Mouse (Mus musculus): ENCODE measurements at regions not wholly inside any gene's neighbourhood (a gene's known extent, or its start where the extent isn't known, plus 50 kb on each side); places are given as distances from the start of the nearest gene placed in this dataset.

GRCm38 (mm10) chr6:50926313-50926712 is 272.1 kb upstream of the Npvf start:
- no peak for DNase-seq

- DNase-seq, result no peak
These were observed 275.3 kb upstream of the Npvf start for GRCm38 (mm10) chr6:50929503-50929902.

- no peak for DNase-seq
These were observed 279.3 kb upstream of the Npvf start for GRCm38 (mm10) chr6:50933510-50933909.

- no peak for DNase-seq
These were observed 280.0 kb upstream of the Npvf start for GRCm38 (mm10) chr6:50934245-50934644.

GRCm38 (mm10) chr6:50936306-50936705 is 282.1 kb upstream of the Npvf start:
- no peak for DNase-seq

- peak; percentile 28 for DNase-seq
These were observed 282.9 kb upstream of the Npvf start for GRCm38 (mm10) chr6:50937094-50937493.

GRCm38 (mm10) chr6:50938879-50939278 is 284.6 kb upstream of the Npvf start:
- DNase-seq, result no peak

- no peak for DNase-seq
These were observed 285.2 kb upstream of the Npvf start for GRCm38 (mm10) chr6:50939440-50939839.

- no peak for DNase-seq
These were observed 285.9 kb upstream of the Npvf start for GRCm38 (mm10) chr6:50940118-50940517.

- DNase-seq, result no peak
These were observed 286.6 kb upstream of the Npvf start for GRCm38 (mm10) chr6:50940641-50941398.

GRCm38 (mm10) chr6:50942696-50943095 is 288.5 kb upstream of the Npvf start:
- DNase-seq, result no peak

- no peak for DNase-seq
These were observed 293.8 kb upstream of the Npvf start for GRCm38 (mm10) chr6:50948061-50948460.

GRCm38 (mm10) chr6:50949361-50949760 is 295.1 kb upstream of the Npvf start:
- no peak for DNase-seq

GRCm38 (mm10) chr6:50949883-50950583 is 295.8 kb upstream of the Npvf start:
- no peak for DNase-seq

GRCm38 (mm10) chr6:50957328-50957900 is 303.2 kb upstream of the Npvf start:
- no peak for DNase-seq

- no peak for DNase-seq
These were observed 306.1 kb upstream of the Npvf start for GRCm38 (mm10) chr6:50960341-50960740.

GRCm38 (mm10) chr6:50961592-50961991 is 307.4 kb upstream of the Npvf start:
- no peak for DNase-seq

- no peak for DNase-seq
These were observed 314.3 kb upstream of the Npvf start for GRCm38 (mm10) chr6:50968546-50968945.

- no peak for DNase-seq
These were observed 315.1 kb upstream of the Npvf start for GRCm38 (mm10) chr6:50969341-50969740.

- no peak for DNase-seq
These were observed 315.8 kb upstream of the Npvf start for GRCm38 (mm10) chr6:50969997-50970396.

- DNase-seq, result no peak
These were observed 316.5 kb upstream of the Npvf start for GRCm38 (mm10) chr6:50970770-50971169.

- DNase-seq, result no peak
These were observed 318.0 kb upstream of the Npvf start for GRCm38 (mm10) chr6:50972268-50972667.

- DNase-seq, result peak; percentile 29
These were observed 319.0 kb upstream of the Npvf start for GRCm38 (mm10) chr6:50973231-50973654.

GRCm38 (mm10) chr6:50973815-50974214 is 319.6 kb upstream of the Npvf start:
- DNase-seq, result no peak
